Mouse (Mus musculus): Measurements from ENCODE around the gene Fam172a. TPM values are rescaled to one million over a fixed set of nuclear protein-coding genes. Genes with fewer than 3 reads are reported as not detected.

The Fam172a gene
- total RNA-seq, 1 experiment from 2014 or later: 21.0 TPM

GRCm38 (mm10) chr13:78178771-78179170 lies 476.9 kb downstream of the Fam172a start:
- no peak for DNase-seq

GRCm38 (mm10) chr13:78179312-78180097 lies 477.7 kb downstream of the Fam172a start:
- DNase-seq: no peak

- DNase-seq: no peak
Measured at GRCm38 (mm10) chr13:78180261-78180660, 478.4 kb downstream of the Fam172a start.

- DNase-seq: no peak
Measured at GRCm38 (mm10) chr13:78181071-78181929, 479.5 kb downstream of the Fam172a start.

GRCm38 (mm10) chr13:78181930-78182558 lies 480.2 kb downstream of the Fam172a start:
- no peak for DNase-seq

- no peak for DNase-seq
Measured at GRCm38 (mm10) chr13:78183004-78183403, 481.2 kb downstream of the Fam172a start.

- no peak for DNase-seq
Measured at GRCm38 (mm10) chr13:78183986-78184385, 482.2 kb downstream of the Fam172a start.

- DNase-seq: no peak
Measured at GRCm38 (mm10) chr13:78184786-78185466, 483.1 kb downstream of the Fam172a start.

GRCm38 (mm10) chr13:78186340-78186946 lies 484.6 kb downstream of the Fam172a start:
- no peak for DNase-seq

GRCm38 (mm10) chr13:78187833-78188232 lies 486.0 kb downstream of the Fam172a start:
- no peak for DNase-seq

- no peak for DNase-seq
Measured at GRCm38 (mm10) chr13:78189586-78189985, 487.8 kb downstream of the Fam172a start.

GRCm38 (mm10) chr13:78193211-78193610 lies 491.4 kb downstream of the Fam172a start:
- no peak for DNase-seq

- no peak for DNase-seq
Measured at GRCm38 (mm10) chr13:78194135-78194849, 492.5 kb downstream of the Fam172a start.

- DNase-seq: peak; percentile 75
Measured at GRCm38 (mm10) chr13:78194850-78195600, 493.2 kb downstream of the Fam172a start.

- no peak for DNase-seq
Measured at GRCm38 (mm10) chr13:78195601-78196115, 493.8 kb downstream of the Fam172a start.

GRCm38 (mm10) chr13:78196236-78196796 lies 494.5 kb downstream of the Fam172a start:
- DNase-seq: no peak

- no peak for DNase-seq
Measured at GRCm38 (mm10) chr13:78197286-78197818, 495.5 kb downstream of the Fam172a start.

- DNase-seq: peak; percentile 75
Measured at GRCm38 (mm10) chr13:78197819-78198390, 496.1 kb downstream of the Fam172a start.

GRCm38 (mm10) chr13:78198391-78198870 lies 496.6 kb downstream of the Fam172a start:
- DNase-seq: peak; percentile 68
